16 mouse cellular contexts compared by ENCODE assay signal in the genomic region with DNA sequence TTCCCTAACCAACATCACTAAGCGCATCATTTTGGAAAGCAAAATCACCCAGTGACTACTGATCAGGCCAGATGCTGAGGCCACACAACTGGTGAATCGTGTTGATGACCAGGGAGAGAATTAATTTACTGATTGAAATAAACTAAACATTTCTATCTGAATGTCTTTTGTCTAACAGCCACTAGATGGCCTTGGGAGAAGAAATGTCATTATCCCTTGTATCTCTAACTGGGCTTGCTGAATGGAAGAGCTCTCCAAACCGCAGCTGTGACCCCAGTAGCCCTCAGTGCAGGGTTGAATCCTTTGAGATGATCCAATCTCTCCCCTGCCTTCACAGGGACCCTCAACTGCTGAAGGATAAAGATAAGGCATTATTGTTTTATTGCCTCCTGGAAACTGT. TPM values are rescaled to one million over a fixed set of nuclear protein-coding genes. Genes with fewer than 3 reads are reported as not detected.
DNase-seq lines count a peak whose midpoint lies in the region; TF ChIP-seq lines count a peak whose summit lies in the region.
"Had no signal": no experiment of that assay in that cellular context is flagged by ENCODE, and none has a peak within 500 bp of the region (broad histone marks: within the 10 kb centered on the region; RNA-seq: fewer than 3 reads in every experiment).

No protein-coding gene starts in this region.

- peak; percentile 62 for DNase-seq in cerebellum, adult 9-10 months
- no peak for DNase-seq in cerebellum, adult 9-11 months
- no peak for DNase-seq in layer of hippocampus, adult 2 months (ENCODE audit: low spot score in 2 of 2)
- no peak for DNase-seq in layer of hippocampus, postnatal 36 days
- DNase-seq in 3T3-L1 (ENCODE audit: low read depth, low spot score), result peak; percentile 6
- peak; percentile 18 for DNase-seq in R1 (ENCODE audit: low read depth, low spot score)
- DNase-seq in adrenal gland, adult 8-10 months, result no peak
- no peak for DNase-seq in embryo, embryonic 11 days
- DNase-seq: adrenal gland, postnatal 25 days; heart, adult 18-20 months; kidney, adult 9 months; lung, adult 18-20 months; thymus, postnatal 36 days had no signal

- H3K4me3 ChIP-seq in layer of hippocampus, adult 2 months, result no peak overlapping the region
- H3K4me3 ChIP-seq: embryonic facial prominence, embryonic 12.5 days; limb, embryonic 12.5 days; megakaryocyte, embryonic 14.5 days had no signal

- no peak overlapping the region for H3K27ac ChIP-seq in layer of hippocampus, adult 2 months
- H3K27ac ChIP-seq: embryonic facial prominence, embryonic 12.5 days; limb, embryonic 12.5 days had no signal

- TF ChIP-seq CTCF in layer of hippocampus, adult 2 months (conservative IDR thresholded peaks at IDR 0.05), result peak; percentile 84

RNA-seq across cellular contexts. Expression of a gene that starts 12.8 kb away (rescaled TPM):
- total RNA-seq in layer of hippocampus, adult 2 months (2021), result 10 to 100 TPM; 40.4 to 41.8 TPM
- 10 to 100 TPM; 44.4 to 47.7 TPM for total RNA-seq in layer of hippocampus, postnatal 36 days (2021)
- 1 to 10 TPM; 2.4 to 5.8 (median 3.9) TPM for total RNA-seq in adrenal gland, adult 8-10 months (2022)

Comparison
In these comparisons a context has a peak if more than half of its experiments do, and no peak if none do; other contexts are left out.
1. DNase-seq: peak in cerebellum, adult 9-10 months (single experiment), 3T3-L1 (single experiment) and R1 (single experiment); none in cerebellum, adult 9-11 months (single experiment), layer of hippocampus, adult 2 months (0 of 2), layer of hippocampus, postnatal 36 days (0 of 2), adrenal gland, adult 8-10 months (single experiment) and embryo, embryonic 11 days (single experiment).
2. RNA of a gene that starts 12.8 kb away (total RNA-seq): 44.4 to 47.7 TPM in layer of hippocampus, postnatal 36 days and 40.4 to 41.8 TPM in layer of hippocampus, adult 2 months; 2.4 to 5.8 TPM in adrenal gland, adult 8-10 months; every median in the first group is over 4 times any median in the second.